Mouse (Mus musculus) lung, adult 18-20 months (tissue): ENCODE results near the gene Arntl.

ENCODE experiments used
- DNase-seq, 2 experiments: peaks; one replicate each; pipeline ENCODE4 v3.0.0; 2022; ENCODE audit warnings: mixed read lengths in 2 of 2

Arntl gene

DNA sequence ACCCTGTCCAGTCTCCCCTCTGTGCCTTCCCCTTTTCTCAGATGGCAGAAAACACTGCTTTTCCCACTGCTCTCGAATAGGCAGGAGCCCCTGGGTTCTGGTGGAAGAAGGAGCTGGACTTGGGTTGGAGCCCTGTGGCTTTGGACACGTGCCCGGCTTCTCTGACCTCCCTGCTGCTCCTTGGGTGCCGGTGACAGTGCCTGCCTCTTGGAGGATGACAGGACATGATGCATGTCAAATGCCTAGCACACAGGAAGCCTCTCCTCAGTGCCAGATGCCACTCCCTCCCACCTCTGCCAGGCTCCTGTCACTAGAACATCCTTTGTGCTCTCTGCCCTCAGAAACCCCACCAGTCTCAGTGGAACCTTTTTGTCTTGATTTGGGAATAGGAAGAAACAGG is 3.2 kb downstream of the Arntl start:
- DNase-seq = peak; percentile 37 to 58

DNA sequence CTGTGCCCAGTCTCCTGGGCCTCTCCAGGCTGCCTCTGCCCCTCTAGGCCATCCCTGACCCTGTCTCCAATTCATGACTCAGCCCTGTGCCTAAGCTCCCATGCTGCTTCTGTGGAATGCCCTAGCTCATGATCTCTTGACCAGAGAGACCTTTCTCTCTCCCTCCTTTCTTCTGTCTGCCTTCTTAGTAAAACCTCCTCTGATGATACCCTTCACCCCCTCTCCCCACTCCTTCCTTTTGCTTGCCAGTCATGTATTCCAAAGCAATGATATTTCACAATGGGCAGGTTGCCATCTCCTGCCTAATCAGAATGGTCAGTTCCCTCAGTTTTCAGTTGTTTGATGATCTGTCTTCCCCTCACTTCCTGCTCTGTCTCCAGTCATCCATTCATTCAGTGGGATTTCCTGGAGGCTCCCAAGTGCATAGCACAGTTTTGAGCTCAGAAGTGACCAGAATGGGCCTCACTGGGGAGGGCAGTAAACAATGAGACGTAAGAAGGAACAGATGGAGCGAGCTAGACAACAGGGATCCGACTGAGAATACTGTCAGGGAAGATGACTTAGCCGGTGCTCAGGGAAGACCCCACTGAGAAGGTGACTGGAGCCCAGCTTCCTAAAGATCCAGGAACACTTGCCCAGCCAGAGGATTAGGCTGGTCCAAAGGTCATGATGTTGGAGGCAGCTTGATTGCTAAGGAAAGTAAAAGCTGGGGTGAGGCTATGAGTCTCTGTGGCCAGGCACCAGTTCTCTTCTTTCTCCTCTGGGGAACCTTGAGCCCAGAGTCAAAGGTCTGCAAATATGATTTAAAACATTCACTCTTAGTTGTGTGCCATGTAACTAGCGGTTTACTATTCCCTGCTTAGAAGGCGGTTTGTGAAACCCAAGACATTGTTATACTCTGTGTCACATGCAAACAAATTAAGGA is 7.2 kb downstream of the Arntl start:
- DNase-seq = no peak

DNA sequence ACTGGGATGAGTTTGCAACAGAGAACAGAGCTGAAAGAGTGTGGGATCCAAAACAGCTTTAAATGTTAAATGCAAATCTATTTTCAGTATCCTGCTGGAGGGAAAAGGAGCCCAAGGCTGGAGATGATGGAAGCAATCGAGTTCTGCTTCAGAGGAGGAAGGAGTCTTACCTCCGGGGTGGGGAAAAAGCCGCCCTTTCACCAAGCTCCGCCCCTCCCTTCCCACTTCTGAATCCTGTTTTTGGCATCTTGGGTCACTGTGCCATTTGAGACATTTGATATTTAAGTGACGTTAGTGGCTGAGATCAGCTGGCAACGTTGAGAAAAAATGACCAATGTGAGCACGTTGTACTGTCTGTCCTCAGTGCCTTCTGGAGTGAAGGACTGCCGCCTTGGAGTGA is 8.9 kb downstream of the Arntl start:
- DNase-seq = peak; percentile 69 to 71

DNA sequence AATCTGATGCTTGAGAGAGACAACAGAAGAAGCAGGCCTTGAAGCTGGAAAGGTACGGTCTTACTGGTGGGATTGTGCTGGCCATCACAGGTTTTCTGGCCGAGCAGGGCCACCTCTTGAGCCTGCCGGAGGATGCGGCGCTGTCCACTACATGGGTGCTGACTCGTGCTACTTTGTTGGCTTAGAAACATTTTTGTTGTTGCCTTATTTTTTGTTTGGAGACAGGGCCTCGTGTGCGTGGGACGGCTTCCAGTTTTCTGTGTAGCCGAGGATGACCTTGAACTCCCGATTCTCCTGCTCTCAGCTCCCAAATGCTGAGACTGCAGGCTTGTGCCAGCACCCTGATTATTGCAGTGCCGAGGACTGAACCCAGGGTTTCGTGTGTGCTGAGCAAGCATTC is 12.2 kb downstream of the Arntl start:
- no peak for DNase-seq

DNA sequence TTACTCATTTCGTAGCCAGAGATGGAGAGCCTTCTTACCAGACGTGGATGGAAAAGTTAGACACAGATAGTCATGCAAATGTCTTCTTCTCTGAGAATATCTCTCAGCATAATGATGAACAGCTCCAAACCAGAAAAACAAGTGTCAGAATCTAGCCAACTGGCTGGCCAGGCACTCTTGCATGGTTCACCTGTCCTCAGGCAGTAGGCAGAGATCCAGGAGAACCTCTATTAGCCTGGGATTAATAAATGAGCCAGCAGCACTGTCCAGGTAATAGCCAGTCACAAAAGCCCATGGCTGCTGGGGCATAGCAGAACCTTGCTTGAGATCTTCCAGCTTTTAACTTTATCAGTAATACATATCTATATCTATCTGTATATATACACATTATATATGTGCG is 12.6 kb downstream of the Arntl start:
- DNase-seq = no peak

DNA sequence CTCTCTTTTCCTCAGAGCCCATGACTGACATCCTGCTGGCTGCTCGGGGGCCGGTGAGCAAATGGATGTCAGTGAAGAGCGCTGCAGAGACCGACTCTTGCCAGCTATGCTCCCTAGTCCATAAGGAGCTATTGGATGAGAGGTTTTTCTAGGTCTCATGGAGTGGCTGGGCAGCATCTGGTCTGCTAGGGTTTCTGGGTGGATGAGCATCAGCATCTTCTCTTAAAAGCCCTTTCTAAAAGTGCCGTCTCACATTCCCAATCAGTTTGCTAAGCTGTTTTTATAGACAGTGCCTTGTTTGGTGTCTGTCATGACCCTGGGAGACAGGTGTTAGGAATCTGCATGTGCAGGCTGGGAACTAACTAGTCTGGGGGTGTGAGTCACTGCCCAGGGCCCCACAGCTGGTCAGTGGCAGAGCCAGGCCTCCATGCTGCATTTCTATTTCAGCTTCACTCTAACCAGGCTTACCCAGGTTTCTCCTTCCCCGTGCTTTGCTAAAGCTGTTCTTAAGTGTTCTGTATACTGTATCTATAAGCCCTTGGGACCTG is 13.5 kb downstream of the Arntl start:
- no peak for DNase-seq

DNA sequence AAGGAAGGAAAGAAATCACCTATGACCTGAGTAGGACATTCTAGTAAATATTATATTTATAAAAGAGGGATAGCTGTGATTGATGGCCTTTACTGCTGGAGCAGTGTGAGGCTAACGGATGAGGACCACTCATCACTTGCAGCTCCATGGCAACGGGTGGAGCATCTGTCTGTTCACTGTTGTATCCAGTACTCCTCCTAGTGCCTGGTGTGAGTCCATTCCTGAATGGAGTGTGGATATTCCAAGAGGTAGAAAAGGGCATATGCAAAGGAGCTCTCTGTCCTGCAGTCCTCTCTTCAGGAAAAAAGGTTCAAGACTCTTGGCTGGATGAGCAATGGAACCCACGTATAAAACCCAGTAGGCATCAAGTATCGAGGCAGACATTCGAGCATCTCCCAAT is 15.6 kb downstream of the Arntl start:
- DNase-seq = no peak

DNA sequence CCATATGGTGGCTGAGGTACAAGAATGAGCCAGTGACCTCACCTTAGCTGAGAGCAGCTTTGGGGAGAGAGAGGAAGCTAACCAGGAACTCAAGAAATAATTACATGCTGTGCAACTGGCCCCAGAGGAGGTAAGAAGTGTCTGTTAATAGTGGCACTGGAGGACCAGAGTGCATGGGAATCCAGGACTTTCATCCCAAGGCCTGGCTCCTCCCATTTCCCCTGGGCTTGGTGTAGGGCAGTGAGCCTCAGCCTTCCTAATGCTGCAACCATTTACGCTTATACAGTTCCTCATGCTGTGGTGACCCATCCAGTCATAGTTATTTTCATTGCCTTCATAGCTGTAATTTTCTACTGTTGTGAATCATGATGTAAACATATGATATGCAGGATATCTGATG is 17.4 kb downstream of the Arntl start:
- no peak for DNase-seq

DNA sequence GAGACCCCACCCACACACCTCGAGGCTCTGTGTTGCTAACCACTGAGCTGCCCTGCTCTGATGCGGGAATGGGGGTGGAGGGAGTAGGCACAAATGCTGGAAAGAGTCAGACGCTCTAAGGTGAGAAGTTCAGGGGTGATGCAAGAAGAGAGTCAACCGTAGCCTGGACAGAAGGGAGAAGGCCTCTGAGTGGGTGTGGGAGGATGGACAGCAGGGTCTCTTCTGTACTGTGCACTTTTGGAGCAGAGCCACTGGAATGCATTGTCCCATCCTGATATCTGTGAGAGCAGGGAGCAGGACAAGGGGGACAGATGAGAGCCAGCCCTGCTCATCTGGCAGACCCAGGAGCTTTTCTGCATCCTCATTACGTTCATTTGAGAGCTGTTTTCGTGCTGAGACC is 21.2 kb downstream of the Arntl start:
- DNase-seq = no peak

DNA sequence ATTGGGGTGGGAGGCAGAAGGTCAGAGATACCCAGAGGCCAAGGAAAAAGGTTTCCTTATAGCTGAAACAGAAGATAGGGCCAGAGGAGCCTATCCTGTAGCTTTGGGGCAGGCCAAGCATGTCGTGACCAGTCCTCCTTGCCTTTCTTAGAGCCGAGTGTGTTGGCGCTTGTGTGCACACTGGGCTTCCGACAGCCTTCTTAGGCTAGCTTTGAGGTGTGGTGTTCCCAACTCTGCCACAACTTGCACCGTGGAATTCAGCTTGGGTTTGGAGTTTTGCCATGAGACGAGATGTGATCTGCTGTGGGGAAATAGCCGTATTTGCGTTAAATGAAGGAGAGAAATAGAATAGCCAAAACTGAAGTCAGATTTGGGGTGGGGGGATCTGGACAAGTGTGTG is 28.9 kb downstream of the Arntl start:
- DNase-seq = peak in 1 of 2 experiments; percentile 24

DNA sequence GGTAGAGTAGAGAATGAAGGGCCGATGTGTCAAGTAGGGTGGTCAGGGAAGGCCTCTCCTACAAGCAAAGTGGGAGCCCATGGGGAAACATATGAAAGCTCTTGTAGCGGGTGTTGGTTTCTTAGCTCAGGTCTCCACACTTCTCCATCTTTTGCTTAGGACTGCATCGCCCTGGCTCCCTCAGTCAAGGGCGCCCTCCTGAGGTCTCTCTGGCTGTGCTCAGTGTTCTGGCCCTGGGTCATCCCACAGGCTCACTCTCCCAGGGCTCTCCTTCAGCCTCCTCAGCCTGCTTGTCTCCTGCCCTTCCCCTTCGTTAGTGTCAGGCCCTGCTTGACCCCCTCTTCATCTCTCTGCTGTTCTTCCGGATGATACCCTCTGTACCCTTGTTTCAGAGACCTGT is 31.1 kb downstream of the Arntl start:
- DNase-seq = no peak

DNA sequence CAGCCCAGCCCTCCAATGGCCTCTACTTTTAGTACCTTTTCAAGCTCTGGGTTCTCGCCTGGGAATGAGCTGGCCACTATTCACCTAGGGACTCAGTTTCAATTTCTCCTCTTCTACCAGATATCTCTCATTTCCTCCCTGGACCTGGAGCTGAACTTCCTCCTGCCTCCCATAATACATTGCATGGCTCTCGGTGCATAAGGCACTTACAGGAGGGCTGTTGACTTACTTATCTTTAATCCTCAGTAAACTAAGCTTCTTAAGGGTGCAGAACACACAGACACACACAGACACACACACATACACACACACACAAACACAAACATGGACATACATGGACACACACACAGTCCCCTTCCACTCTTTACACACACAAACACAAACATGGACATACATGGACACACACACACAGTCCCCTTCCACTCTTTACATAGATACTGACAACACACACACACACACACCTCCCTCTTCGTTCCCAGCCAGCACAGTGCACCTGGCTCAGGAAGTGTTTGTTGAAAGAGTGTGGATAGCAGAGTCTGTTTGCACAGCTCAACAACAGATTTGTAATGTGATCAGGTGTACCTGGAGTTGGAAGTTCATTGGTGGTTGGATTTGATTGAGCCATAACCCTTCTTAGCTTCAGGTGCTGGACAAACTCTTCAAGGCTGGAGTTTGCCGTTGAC is 32.3 kb downstream of the Arntl start:
- DNase-seq = peak; percentile 64 to 78

DNA sequence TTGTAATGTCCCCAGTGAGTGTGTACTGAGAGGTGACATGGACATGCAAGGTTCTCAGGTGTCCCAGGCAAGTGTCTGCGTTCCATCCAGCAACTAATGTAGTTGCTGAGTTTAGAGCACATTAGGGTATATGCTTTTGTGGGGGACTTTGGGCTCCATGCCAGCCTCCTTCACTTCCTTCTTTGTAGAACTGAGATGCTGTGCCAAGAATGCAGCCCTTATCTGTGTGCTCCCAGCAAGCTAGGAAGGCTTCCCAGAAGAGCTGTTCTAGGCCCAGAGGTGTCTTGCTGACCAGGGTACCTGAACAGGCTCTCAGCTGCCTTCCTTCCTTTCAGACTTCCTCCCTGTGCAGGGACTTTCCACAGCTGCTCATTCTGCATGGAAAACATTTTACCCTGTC is 33.2 kb downstream of the Arntl start:
- peak; percentile 33 to 55 for DNase-seq

DNA sequence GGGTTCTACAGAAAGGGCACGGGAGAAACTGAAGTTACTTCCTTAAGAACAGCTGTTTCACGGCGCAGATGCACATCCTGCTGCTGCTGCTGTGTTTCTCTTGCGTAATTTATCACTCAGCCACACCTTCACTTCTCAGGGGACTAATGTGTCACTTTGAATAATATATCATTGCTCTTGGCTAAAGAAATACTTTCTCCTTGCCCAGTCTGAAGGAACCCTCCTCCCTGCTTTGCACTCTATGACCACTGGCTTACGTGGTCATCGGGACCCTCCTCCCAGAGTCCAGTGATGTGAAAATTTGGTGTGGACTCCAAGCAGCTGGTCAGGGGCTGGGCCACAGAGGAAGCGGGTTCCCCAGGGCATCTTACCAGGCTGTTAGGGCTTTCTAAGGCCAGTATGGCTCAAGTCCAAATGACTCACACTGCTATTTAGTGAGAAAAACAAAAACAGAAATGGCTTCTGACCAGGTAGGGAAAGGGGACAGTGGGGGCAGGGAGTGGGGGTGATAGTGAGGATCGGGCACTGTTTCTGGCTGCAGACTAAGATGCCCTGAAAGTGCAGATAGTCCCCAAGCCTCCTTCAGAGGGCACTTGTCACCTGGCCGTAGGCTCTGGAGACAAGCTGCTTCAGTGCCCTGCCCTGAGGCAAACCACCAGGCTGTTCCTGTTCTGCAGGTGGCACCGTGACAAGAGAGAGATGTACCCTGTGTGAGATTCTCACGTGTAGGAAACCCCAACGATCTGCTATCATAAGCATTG is 34.8 kb downstream of the Arntl start:
- DNase-seq = peak; percentile 24 to 48

DNA sequence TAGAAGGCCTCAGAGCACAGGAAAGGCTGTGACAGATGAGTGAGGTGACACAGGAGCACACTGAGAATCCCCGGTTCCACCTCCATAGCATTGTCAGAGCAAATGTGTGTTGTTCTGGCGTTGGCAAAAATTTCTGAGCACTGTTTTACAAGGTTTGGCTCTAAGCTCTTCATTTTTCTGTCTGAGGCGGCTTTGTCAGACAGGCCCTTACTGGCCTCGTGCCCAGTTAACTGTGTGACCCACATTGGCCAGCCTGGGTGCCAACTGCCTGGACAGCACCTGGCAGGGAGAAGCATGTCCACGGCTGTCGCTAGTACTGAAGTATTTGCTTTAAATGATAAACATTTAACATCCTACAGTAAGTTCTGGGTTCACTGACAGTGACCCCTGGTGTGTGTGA is 35.4 kb downstream of the Arntl start:
- DNase-seq = peak; percentile 53 to 75

DNA sequence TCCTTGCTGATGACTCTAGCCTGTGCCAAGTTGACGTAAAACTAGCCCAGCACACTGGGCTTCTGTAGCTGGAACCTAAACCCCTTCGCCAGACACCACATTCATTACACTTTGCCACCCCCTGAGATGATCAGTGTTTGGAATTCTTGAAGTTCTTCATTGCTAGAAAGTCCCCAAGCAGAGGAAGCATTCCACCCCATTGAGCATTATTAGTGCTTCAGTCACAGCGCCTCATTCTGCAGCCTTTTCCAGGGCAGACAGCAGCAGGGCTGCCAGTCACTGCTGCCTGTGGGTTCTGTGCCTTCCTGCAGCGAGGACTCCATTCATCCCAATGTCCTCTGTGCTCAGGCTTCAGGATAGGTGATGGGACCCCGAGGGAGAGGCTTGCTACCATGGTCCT is 37.9 kb downstream of the Arntl start:
- no peak for DNase-seq

DNA sequence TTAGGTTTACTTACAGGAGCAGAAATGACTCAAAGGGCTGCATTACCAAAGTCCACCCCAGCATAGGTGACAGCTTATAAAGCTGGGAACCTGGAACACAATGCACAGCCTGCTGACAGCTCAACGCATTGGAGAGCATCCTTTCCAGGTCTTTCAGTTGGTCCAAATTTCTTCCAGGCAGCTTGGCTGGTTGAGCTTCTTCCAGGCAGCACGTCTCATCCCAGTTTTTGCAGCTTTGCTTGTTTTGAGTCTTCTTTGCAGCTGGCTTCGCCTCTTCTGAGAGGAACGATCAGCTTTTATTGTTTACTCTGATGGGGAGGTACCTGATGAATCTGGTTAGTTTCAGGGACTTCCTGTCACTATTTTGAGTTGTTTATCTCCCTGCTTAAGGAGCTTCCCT is 39.2 kb downstream of the Arntl start:
- no peak for DNase-seq

DNA sequence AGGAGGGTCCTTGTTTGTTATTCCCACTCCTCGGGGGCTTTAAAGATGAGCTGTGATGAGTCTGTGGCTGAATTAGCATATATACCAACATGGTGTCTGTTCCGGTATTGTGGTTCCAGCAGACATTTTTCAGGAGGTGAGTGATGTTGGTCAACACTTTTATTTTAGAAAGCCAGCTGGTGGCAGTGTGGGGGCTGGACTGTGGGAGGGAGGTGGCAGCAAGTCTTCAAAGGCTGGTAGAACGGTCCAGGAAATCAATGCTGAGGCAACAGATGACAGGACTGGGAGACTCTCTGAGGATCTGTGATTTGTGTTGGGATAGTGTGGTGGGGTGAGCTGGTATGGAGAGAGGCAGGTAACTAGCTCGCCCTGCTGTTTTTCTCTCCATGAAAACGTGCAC is 39.9 kb downstream of the Arntl start:
- DNase-seq = no peak

DNA sequence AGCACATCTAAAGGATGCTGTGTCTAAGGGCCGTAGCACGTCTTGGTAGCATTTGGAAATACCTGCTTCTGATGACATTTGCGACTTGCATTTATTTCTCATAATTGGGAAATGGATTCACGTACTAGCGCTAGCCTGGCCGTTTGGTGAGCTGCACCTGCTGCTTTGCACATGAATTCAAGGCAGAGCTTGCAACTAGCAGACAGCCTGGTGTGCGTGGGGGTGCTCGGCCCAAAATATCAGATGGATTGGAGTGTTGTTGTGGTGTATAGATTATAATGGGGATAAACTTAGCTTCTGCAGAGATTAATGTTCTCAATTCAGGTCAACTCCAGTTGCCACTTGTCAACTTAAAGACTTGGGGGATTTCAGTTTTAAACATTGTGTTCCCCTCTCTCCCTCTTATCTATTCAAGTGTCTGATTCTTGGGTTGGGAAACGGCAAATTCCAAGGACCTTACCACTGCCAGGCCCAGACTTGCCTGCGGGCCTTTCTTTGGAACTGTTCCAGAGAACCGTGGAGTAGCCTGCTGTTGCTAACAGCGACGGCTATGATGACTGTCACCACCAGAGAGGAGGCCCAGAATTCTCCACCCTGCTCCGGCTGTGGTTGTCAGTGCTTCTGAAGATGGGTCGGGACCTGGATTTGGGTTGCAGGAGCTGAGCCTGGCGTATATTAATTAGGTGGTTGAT is 42.0 kb downstream of the Arntl start:
- DNase-seq = peak; percentile 60 to 80

DNA sequence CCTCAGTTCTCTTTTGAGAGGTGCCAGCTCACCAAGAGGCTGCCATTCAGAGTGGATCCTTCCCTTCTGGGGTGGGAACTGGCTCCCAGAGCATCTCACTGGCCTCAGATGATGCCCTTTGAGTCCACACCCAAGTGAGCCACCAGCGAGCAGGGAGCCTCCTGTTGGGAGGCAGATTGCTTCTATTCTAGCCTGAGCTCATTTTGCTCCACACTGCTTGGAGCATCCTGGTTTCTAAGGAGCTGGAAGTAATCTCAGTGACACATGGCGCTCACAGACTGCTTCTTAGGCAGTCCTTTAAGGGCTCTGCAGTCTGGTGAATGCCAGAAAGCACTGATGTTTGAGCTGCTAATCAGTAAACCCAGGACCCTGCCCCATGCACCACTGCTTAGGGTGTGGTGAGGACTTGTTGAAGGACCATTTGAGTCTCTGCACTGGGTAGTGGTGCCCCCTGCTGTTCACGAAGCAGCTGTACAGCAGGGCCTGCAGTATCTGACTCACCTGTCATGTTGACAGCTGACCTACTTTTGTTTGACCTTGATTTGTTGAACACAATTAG is 43.2 kb downstream of the Arntl start:
- peak; percentile 22 to 58 for DNase-seq

DNA sequence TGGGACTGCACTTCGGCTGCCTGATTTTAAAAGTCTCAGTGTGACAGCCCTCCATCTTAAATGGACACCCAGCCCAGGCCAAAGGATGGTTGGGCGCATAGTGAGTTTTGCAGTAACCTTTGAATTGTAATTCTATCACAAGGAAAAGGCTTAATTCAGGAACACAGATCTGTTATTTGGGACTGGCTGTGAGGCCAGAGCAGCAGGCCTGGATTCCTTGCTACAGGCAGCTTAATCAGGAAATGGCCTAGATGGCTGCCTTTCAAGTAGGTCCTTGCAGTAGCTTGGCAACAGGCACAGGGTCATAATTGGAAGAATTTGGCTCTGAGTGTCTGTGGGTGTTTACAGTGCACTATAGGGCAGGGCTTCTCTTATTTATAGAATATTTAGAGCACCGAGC is 43.7 kb downstream of the Arntl start:
- peak; percentile 79 to 82 for DNase-seq

DNA sequence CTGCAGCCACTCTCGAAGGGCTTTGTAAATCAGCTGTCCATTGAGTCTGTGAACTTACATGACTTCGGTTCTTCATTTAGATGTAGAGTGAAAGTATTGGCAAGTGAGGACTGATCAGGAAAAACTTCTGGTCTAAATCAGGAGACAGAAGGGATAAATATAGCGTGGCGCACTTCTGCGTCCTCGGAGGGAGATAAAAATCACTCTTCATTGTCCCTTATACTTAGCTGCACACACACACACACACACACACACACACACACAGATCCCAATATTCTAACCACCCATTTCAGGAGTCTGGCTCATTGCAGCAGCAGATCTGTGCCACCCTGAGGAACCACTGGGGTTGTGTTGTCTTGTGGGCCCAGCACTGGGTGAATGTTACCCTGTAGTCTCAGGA is 44.3 kb downstream of the Arntl start:
- DNase-seq = no peak
